Mouse (Mus musculus) urinary bladder, postnatal 25 days (tissue): Measurements from ENCODE around the gene Rasal1.
A peak's percentile ranks its signal among the peaks of the same experiment; 100 is the strongest.

Source experiments
- DNase-seq: peaks from one replicate; pipeline ENCODE4 v3.0.0; 2022; ENCODE audit warnings: low spot score

The Rasal1 gene

DNA sequence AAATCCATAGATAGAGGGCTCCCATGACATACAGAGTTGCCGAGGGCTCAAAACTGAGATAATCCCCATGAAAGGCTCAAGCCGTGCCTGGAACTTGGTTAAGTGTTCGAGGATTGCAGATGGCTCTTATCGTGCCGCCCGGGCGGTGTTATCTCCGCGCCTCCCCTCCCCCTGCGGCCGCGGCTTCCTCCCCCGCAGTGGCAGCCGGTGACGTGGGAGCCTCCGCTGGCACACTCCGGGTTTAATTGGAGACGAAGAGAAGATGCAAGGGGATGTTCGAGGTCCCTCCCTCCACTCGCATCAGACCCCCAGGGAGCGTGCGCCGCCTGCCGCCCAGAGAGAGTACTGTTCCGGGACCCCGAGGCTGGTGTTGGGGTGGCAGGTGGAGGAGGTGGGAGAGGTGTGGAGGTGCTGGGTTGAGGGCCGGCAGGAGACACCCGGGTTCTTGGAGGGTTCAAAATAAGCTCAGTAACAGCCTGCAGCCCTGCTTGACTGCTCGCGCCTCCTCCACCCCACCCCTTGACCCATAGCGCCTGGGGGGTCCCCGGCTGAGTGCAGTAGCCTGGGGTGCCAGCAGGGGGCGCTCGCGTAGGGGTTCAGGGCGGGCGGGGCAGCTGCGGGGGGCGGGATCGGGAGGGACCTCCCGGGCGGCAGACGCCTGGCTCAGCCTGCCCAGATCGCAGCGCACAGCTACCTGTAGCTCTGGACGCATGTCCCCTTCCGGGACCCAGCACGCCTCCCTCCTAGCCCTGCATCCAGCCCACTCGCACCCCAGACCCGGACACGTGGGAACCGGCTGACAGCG is at the start of gene Rasal1:
Gene Rasal1 (plus strand): TSS at position 244 of the 805 bp plus-strand sequence.
- no peak for DNase-seq

DNA sequence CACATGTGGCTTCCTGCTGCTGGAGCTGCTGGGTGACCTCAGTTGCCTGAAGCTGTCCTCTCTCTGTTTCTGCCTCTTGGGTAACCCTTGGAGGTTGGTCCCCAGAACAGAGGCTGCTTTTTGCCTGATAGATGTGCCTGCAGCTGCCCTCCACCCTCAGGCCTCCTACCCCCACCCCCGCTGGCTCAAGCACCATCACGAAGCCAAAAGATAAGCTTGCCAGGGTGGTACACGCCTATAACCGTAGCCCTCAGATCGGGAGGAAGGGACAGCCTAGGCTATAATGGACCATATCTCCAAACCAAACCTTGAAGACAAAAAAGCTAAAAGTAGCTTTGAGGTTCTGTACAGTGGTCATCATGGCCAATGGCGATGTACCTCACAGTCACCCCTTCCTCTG is 49.0 kb upstream of the Rasal1 start:
- no peak for DNase-seq

DNA sequence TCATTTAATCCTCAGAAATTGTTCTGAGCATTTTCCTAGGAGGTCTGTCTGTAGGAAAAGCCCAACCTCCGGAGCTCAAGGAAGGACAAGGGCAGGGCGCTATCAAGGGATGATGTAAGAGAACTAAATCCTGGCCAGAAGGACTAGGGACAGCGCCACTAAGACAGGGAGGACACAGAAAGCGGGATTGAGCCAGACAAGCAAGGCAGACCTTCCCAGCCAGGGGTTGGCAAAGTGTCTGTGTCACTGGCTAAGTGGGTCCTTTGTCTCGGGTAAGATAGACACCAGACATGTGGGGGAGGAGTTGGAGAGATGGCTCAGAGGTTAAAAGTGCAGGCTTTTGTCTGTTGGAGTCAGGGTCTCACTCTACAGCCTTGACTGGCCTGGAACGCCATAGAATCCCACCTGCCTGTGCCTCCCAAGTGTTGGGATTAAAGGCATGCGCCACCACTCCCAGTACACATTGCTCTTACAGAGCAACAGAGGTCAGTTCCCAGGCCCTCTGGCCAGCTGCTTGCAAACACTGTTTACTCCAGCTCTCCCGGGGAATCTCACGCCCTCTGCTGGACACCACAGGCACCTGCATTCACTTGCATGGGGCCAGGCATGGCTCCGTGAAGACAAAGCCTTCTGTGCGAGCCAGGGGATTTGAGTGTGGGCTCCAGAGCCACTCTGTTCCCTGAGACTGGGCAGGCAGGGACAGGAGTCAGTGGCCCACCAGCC is 47.5 kb upstream of the Rasal1 start:
- DNase-seq: no peak

DNA sequence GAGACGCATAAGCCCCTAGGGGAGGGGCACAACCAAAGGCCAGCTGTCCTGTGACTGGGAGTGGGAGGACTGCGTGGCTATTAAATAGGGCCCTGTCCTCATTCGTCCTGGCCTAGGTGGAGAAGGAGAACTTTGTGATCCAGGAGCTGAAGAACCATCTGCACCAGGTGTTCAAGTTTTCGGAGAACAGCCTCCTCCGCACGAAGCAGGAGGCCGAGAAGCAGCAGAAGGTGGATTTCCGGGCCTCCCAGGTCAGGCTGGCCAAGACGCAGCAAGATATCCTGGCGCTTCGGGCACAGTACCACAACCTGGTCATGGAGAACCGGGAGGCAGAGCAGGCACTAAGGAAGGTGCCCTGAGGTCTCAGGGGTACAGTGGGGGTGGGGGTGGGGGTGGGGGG is 46.4 kb upstream of the Rasal1 start:
- DNase-seq: no peak

DNA sequence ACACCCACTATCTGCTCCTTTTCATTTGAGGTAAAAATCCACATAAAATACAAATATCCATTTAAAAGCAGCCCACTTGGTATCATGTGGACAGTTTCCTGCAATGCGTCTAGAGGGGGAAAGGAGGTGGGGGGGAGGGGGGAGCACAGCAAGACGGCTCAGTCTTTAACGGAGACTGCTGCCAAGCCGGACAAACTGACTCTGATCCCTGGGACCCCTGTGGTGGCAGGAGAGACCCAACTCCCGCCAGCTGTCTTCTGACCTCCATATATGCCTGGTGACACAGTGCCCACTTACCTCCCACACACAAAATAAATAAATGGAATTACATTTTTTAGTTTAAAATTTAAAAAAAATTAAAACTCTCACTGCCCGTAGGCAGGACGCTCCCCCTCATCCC is 45.1 kb upstream of the Rasal1 start:
- DNase-seq: no peak

DNA sequence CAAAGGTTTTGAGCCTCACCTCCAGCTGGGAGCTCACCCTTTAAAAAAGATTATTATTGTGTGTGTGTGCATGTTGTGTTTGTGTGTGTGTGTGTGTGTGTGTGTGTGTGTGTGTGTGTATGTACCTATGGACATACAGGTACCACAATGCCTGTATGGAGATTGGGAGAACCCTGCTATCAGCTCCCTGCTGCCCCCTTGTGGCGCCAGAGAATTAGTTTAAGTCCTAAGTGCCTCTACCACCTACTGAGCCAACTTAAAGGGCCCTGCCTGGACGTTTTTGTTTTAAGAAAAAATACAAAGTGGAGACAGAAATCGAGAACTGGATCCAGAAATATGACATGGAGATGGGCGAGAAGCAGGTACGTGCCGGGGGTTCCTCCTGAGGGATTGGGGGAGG is 43.8 kb upstream of the Rasal1 start:
- DNase-seq: peak; percentile 88

DNA sequence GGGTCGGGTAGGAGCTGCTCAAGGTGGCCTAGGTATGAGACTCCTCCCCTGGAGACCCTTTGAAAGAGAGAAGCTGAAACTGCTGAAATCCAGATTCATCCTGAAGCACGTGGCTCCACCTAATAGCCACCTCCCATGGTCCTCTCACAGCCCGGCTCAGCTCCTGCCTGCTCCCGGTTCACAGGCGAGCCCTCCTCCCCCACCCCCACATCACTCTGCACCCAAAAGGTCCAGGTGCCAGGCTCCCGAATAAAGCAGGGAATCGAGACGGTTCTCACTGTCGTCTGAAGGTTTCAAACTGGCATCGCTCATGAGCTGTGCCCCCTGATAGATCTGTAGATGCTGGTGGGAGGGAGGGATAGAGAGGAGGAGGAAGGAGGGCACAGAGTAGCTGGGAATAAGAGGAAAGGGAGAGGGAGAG is 43.4 kb upstream of the Rasal1 start:
- DNase-seq: no peak

DNA sequence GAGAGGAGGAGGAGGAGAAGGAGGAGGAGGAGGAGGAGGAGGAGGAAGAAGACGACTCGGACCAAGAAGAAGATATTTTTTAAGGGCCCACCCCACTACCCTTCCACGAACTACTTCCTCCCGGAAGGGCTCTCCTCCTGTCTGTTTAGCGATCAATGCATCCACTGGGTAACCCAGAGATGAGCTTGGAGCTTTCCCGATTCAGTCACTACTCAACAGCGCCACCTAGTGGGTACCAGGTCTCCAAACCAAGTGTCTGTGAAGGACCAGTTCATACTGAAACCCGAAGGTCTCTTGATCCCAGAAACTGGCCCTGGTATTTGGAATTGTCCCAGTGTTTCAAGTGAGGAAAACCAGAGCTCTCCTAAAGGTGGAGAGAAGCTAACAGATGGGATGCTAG is 42.9 kb upstream of the Rasal1 start:
- peak; percentile 95 for DNase-seq

DNA sequence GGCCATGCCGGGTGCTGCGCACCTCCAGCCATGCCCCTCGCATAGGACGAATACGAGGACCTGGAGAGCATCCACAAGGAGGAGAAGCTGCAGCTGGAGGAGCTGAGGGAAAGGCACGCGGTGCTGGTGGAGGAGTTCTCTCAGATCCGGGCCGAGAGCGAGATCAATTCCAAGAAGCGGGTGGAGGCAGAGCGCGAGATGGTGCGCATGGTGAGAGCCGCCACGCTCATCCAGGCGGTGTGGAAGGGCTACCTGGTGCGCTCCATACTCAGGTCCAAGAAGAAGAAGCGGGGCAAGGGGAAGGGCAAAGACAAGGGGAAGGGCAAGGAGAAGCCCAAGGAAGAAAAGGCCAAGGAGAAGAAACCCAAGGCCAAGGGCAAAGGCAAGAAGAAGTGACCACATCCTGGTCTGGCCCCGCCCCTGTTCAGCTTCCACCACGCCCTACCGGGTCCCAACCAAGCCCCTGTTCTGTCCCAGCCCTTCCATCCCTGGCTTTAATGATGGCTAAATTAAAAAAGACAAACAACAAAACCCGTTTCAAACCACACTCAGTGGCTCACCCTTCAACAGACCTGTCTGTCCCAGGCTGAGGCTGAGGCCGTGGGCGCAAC is 41.9 kb upstream of the Rasal1 start:
- DNase-seq: no peak

DNA sequence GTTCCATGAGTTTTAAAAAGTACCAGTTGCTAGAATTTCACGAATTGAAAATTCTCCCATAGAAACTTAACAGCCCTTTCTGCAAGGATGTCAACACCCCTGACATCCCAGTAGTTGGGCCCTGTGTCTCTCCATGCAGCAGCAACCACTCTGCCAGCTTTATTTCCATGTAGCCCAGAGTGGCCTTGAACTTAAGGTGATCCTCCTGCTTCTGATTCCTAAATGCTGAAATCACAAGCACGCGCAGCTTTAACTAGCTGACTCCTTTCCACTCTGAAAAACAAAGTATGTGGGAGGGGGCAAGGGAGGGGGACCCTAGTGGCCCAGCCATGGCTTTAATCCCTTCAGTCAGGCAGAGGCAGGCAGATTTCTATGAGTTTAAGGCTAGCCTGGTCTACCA is 41.3 kb upstream of the Rasal1 start:
- DNase-seq: no peak

DNA sequence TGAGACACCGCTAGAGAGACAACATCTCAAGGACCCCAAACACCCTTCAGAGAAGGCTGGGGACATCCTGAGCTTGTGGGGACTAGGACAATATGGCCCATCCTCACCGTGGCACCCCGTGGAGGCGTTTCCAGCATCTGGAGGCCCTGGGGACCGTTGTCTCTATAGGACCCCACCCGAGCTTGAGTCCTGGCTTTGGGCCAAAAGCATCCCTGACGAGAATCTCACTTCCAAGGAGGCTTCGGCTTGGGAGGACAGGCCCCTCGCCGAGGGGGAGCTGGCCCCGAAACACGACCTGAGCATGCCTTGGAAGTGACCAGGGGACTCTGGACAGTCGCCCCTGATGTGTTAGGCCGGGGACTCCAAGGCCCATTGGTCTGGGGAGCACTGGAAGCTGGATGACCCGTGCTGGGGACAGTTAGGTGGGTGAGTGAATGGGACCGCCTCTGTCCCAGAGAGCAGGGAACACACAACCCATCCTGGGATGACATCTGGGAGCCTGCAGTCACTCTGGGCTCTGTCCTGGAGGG is 39.3 kb upstream of the Rasal1 start:
- DNase-seq: no peak

DNA sequence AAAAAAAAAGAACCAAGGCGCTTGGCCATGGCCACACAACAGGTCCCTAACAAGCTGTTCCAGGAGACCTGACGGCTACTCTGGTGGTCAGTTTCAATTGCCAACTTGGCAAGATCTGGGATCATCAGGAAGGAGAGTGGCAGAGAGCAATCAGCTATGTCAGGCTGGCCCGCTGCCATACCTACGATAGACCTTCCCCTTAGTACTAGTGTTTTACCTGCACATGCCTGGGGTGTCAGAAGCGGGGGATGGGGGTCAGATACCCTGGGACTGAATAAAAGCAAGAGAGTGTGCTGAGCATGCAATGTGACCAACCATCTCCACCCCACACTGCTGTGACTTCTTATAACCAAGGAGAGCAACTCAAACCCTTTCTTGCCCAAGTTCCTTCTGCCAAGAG is 37.7 kb upstream of the Rasal1 start:
- no peak for DNase-seq

DNA sequence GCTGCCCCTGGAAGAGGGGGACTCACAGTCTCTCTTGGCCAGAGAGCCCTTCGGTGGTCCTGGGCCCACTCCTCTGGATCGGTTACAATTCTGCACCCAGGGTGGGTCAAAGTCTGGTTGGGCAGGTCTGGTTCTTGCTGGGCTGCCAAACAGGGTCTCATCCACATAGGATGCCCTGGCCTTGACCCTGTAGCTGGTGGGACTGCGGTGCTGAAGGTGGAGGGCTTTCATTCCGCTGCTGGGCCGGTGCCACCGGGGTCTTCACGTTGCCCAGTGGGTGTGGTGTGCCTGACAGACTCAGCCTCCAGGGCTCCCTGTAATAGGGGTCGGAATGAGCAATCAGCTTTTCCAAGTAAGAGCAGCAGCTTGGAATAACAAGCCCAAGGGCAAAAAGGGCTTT is 37.2 kb upstream of the Rasal1 start:
- no peak for DNase-seq

DNA sequence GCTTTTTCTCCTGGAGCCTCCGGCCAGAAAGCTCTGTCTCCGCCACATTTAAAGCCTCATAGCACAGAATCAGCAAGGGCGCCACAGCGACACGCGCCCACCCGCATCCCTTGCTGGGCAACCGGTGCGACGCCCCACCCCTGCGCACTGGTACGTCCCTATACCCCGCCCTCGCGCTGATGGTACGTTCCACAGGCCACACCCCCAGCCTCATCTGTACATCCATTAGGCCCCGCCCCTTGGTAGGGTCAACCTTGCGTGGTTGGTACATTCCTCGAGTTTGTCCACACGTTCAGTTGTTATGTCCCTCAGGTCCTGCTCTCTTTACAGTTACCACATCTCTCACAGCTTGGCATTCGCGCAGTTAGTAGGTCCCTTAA is 36.2 kb upstream of the Rasal1 start, which contains the start of the genes Rita1 and Ddx54:
Gene Rita1 (minus strand): TSS at position 148 of the 380 bp plus-strand sequence.
Gene Ddx54 (plus strand): TSS at position 298 of the 380 bp plus-strand sequence.
- DNase-seq: peak; percentile 96

DNA sequence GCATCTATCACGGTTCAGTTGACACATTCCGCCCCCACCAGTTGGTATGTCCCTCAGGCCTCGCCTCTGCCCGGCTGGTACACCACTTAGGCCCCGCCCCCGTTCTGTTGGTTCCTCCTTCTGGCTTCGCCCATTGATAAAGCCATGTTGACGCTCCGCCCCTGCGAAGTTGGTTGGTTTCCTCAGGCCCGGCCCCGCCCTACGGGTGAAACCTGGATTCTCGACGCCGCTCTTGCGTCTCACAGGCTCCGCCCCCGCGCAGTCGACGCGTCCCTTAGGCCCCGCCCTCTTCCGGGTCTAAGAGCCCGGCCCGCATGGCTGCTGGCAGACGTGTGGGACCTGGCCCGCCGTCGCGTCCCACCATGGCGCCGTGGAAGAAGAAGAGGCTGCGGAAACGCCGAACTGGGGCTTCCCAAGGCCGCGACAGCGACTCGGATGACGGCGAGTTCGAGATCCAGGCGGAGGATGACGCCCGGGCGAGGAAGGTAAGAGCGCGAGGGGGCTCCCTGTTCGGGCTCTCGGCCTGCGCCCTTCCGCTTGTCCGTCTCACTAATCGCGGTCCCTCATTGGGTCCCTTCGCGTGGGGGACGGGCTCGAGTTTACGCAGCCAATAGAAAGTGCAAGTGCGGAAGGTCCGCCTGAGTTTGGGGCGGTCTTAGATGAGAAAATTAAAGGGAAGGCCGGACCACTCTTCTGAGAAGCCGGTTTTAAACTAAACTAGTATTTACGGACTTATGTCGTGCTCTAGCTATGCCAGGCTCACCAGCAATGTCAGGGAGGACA is 35.6 kb upstream of the Rasal1 start:
- peak; percentile 99 for DNase-seq

DNA sequence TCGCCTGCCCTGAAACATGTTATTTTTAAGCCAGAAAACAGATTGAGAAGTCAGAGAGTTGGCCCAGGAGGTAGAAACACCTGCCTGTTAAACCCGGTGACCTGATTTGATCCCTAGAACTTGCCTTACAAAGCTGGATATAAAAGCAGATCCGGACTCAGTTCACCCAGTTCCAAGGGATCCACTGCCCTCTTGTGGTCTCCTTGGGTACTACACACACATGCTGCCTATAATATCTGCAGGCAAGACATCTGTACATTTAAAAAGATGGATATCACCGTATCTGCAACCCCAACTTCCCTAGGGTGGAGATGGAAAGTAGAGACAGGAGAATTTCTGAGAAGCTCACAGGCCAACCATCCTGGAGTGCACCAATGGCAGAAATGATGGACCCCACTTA is 32.7 kb upstream of the Rasal1 start:
- no peak for DNase-seq

DNA sequence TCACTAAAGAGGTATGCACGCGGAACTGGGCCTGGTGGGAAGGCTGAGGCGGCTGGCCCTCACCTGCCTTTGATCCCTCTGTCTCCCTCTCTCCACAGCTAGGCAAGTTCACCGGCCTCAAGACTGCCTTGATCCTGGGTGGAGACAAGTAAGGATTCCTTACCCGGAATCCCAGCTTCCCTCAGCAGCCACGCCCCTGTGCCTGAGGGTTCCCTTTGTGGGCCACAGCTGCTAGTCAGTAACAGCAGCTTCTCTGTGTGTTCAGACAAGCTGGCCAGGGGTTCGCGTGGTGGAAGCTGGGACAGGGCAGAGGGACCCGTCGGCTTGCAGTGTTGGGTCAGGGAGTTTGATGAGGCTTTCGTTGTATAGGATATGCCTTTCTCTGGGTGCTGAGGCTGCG is 29.8 kb upstream of the Rasal1 start:
- no peak for DNase-seq

DNA sequence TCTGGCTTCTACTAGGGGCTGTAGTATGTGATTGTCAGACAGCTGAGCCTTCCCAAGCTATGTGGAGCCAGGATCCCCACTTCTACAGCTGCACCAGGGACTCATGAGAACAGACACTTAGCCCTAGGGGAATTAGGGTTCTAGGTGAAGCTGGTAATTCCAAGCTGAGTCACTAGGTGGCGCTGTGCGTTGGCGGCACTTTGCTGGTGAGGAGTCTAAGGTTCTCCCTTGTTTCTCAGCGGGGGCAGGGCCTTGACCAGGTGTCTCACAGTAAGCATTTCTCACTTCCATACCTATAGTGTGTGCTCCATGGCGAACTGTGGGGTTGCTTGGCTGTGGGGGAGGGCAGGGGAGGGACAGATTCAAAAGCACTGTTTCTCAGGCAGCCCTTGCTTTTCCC is 29.4 kb upstream of the Rasal1 start:
- peak; percentile 55 for DNase-seq

DNA sequence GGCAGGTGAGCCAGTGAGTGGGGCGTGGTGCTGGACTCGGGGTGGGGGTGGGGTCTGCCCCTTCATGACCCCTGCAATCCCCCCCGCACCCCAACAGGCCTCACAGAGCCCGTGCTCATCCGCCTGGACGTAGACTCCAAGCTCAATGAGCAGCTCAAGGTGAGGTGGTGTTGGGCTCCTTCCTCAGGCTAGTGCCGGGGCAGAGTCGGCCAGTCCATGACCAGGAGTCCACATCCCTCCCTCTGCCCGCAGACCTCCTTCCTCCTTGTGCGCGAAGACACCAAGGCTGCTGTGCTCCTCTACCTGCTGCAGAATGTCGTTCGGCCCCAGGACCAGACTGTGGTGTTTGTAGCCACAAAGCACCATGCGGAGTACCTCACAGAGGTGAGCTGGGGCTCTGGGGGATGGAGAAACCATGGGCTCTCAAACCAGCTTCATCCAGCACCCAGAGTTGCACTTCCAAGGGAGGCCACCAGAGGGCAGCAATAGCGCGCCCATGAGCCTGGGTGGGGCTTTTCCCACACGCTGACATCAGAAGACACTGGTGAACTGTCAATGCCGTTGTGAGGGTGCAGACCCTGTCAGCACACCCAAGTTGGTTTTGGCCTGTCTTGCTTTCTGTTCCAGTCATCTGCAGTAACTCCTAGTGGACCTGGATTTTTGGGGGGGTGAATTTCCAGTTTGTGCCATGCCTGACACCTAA is 28.1 kb upstream of the Rasal1 start:
- DNase-seq: peak; percentile 78

DNA sequence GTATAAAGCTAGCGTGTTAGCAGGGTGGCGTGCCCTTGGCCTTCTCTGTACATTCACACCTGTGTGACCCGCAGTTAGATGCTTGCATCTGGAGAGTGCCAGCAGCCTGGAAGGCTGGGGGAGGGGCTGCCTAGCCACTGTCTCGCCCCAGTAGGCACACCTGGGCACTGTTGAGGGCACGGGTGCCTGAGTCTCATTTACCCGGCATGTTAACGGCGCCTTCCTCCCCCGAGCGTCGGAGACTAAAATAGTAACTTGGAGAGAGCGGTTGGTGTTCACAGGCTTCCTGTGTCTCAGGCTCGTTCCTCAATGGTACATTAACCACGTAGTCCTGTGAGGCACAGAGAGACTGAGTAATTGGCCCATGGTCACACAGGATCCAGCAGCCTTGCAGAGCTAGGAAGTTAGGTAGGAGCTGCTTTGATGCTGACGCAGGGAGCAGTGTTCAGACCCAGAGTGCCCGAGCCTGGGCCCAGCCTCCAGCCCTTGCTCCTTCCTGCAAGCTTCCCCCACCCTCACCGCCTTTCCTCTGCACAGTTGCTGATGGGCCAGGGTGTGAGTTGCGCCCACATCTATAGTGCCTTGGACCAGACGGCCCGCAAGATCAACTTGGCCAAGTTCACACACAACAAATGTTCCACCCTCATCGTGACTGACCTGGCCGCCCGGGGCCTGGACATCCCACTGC is 27.4 kb upstream of the Rasal1 start:
- no peak for DNase-seq

DNA sequence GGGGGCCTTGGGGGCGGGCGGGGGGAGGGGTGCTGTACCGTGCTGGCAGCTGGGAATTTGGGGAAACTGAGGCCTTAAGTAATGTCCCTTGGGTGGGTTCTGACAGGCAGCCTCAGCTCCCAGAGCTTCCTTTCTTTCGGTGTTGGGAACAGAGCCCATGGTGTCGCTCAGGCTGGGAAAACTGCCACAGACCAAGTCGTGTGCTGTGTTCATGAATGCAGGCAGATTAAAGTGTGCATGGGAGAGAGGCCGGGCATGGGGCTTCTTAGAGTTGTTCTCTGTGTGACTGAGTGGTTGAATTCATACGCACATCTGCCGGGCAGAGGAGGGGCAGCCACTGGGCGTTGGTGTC is 26.8 kb upstream of the Rasal1 start:
- DNase-seq: no peak
